Mouse (Mus musculus): Measurements from ENCODE around the gene Actl6b. TPM values are rescaled to one million over a fixed set of nuclear protein-coding genes. Genes with fewer than 3 reads are reported as not detected.
A peak's percentile ranks its signal among the peaks of the same experiment; 100 is the strongest.

The Actl6b gene
- not detected in 2 replicates for polyA plus RNA-seq (2015; fragmentation: Nextera tagmentation; extraction: Ambion mirVana)

DNA sequence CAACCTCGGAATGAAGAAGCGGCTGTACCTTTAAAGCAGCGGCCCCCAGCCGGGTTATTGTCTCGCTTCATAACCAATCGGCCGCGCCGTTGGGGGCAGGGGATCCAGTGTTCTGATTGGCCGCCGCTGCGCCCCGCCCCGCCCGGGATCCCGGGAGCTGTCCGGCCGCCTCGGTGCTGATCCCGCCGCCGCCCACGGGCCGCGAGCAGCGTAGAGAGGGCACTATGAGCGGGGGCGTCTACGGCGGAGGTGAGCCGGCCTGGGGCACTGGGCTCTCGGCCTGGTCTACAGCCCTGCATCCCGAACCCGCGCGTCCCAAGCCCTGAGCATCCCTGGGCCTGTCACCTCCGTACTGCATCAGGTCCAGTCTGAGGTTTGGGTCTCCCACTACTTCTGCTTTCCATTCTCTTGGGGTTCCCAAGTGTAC, at the start of gene Actl6b:
Gene Actl6b (plus strand): TSS at position 107 of the 427 bp plus-strand sequence.
- H3K27me3 ChIP-seq (ENCODE audit: insufficient read depth, low read length): no peaks in the 10 kb centered on the region
- peak; percentile 68 for DNase-seq (ENCODE audit: low spot score)
- H3K27ac ChIP-seq: no peak within 1 kb of the TSS
- H3K9ac ChIP-seq (ENCODE audit: low read depth, low read length): no peak within 1 kb of the TSS
- 0 out of 2 replicates have a peak within 1 kb of the TSS, but pooled peaks have one; percentile 6 for H3K4me3 ChIP-seq (replicated peaks; ENCODE audit: low read depth, low read length)
- no peaks in the 10 kb centered on the region for H3K4me1 ChIP-seq (replicated peaks; ENCODE audit: insufficient read depth, low read length)
- TF ChIP-seq CTCF (IDR thresholded peaks at IDR 0.05; ENCODE audit: low read depth): no peak
- no peaks in the 10 kb centered on the region for H3K9me3 ChIP-seq (replicated peaks; ENCODE audit: low read length)
- no peaks in the 10 kb centered on the region for H3K36me3 ChIP-seq (ENCODE audit: insufficient read depth, low read length)
- WGBS: under 1% methylated on average over 37 of the region's 37 CpGs
- H3K4me2 ChIP-seq (ENCODE audit: low read length): peak within 1 kb of the TSS; percentile 19; the same call in 1 of the 2 replicates
- ATAC-seq (replicated peaks; ENCODE audit: low FRiP score, low read depth): peak; percentile 49; the same call in 1 of the 2 replicates

DNA sequence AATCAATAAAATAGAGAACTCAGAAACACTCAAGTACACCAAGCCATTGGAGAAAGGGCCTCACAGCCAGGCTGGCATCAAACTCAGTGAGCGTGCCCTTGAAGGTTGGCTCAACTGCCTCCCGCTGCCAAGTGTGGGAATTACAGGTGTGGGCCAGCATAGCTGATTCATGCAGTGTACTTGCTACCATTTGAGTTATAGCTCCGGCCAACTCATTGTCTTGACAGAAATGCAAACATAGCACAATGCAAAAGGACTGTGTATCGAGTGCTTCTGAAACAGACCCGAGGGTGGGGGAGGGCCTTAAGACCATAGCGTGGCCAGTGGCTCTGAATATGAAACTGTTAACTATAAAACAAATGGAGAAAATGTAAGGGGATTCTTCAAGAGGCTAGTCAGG, 49.3 kb upstream of the Actl6b start:
- WGBS: 76% methylated on average over 6 of the region's 6 CpGs
- TF ChIP-seq CTCF (IDR thresholded peaks at IDR 0.05; ENCODE audit: low read depth): peak; percentile 36; the same call in 1 of the 2 replicates
- H3K4me2 ChIP-seq (ENCODE audit: low read length): no peak overlapping the region
- no peak overlapping the region for H3K27ac ChIP-seq
- H3K4me1 ChIP-seq (replicated peaks; ENCODE audit: insufficient read depth, low read length): peaks cover 10% of the 10 kb centered on the region; the same call in 1 of the 2 replicates
- no peak for DNase-seq (ENCODE audit: low spot score)
- no peaks in the 10 kb centered on the region for H3K36me3 ChIP-seq (ENCODE audit: insufficient read depth, low read length)
- H3K27me3 ChIP-seq (ENCODE audit: insufficient read depth, low read length): no peaks in the 10 kb centered on the region
- H3K9ac ChIP-seq (ENCODE audit: low read depth, low read length): no peak overlapping the region
- H3K4me3 ChIP-seq (replicated peaks; ENCODE audit: low read depth, low read length): no peak overlapping the region
- ATAC-seq (replicated peaks; ENCODE audit: low FRiP score, low read depth): no peak
- no peaks in the 10 kb centered on the region for H3K9me3 ChIP-seq (replicated peaks; ENCODE audit: low read length)

DNA sequence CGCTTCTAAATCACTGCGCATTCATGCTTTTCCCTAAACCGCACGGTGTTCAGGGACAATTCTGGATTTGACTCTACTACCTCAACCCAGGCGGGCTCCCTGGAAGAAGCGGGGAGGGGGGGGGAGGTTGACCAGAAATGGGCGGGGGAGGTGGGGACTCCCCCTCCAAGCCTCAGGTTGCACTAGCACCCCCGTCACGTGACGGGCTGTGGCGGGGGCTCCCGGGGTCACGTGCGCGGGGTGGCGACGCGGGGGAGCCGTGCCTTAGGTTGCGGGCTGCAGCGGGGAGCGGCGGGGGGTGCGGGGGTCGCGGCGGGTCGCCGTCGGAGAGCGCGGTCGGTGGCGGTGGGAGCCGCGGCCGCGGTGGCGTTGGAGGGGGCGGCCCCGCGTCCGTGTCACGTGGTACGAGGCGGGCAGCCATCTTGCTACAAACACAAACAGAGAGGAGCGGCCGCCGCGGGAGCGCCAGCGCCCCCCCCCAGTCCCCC, 43.3 kb upstream of the Actl6b start:
- no peaks in the 10 kb centered on the region for H3K9me3 ChIP-seq (replicated peaks; ENCODE audit: low read length)
- H3K9ac ChIP-seq (ENCODE audit: low read depth, low read length): peak overlapping the region; percentile 100
- WGBS: 2% methylated on average over 39 of the region's 52 CpGs
- peak overlapping the region; percentile 93 for H3K27ac ChIP-seq
- peak overlapping the region; percentile 94 for H3K4me2 ChIP-seq (ENCODE audit: low read length)
- ATAC-seq (replicated peaks; ENCODE audit: low FRiP score, low read depth) (peak; percentile 74), DNase-seq (ENCODE audit: low spot score) (peak; percentile 86)
- no peak for TF ChIP-seq CTCF (IDR thresholded peaks at IDR 0.05; ENCODE audit: low read depth)
- peak overlapping the region; percentile 98 for H3K4me3 ChIP-seq (replicated peaks; ENCODE audit: low read depth, low read length)
- H3K27me3 ChIP-seq (ENCODE audit: insufficient read depth, low read length): no peaks in the 10 kb centered on the region
- no peaks in the 10 kb centered on the region for H3K36me3 ChIP-seq (ENCODE audit: insufficient read depth, low read length)
- H3K4me1 ChIP-seq (replicated peaks; ENCODE audit: insufficient read depth, low read length): peaks cover 7% of the 10 kb centered on the region; the same call in 1 of the 2 replicates

GRCm38 (mm10) chr5:137510573-137511390, 42.5 kb upstream of the Actl6b start:
- under 1% methylated on average over 40 of the region's 83 CpGs for WGBS
- no peaks in the 10 kb centered on the region for H3K27me3 ChIP-seq (ENCODE audit: insufficient read depth, low read length)
- DNase-seq (ENCODE audit: low spot score): no peak
- H3K4me1 ChIP-seq (replicated peaks; ENCODE audit: insufficient read depth, low read length): peaks cover 7% of the 10 kb centered on the region; the same call in 1 of the 2 replicates
- TF ChIP-seq CTCF (IDR thresholded peaks at IDR 0.05; ENCODE audit: low read depth): no peak
- ATAC-seq (replicated peaks; ENCODE audit: low FRiP score, low read depth): peak; percentile 38
- peak overlapping the region; percentile 98 for H3K4me3 ChIP-seq (replicated peaks; ENCODE audit: low read depth, low read length)
- no peaks in the 10 kb centered on the region for H3K36me3 ChIP-seq (ENCODE audit: insufficient read depth, low read length)
- H3K9me3 ChIP-seq (replicated peaks; ENCODE audit: low read length): no peaks in the 10 kb centered on the region
- peak overlapping the region; percentile 94 for H3K4me2 ChIP-seq (ENCODE audit: low read length)
- H3K9ac ChIP-seq (ENCODE audit: low read depth, low read length): peak overlapping the region; percentile 100
- peak overlapping the region; percentile 93 for H3K27ac ChIP-seq

DNA sequence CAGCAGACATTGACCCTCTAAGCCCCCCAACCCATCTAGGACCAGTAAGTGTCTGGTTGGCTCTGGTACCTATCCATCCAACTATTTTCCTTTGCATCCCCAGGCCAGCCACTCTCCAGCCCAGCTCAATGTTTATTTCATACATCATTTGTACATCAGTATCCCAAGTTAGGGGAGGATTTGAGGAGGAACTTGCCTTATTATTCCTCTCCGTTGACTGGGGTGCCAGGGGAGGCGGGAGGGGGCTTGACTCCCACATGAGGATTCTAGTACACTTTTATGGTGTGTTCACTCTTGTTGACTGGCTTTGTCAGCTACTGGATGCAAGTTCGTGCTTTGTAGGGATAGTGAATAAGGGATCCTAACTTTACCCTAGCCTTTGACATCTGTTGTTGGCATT, 41.6 kb upstream of the Actl6b start:
- Histone ChIP-seq H3K36me3 (ENCODE audit: insufficient read depth, low read length) (no peaks in the 10 kb centered on the region), H3K27me3 (ENCODE audit: insufficient read depth, low read length) (no peaks in the 10 kb centered on the region), H3K4me3 (replicated peaks; ENCODE audit: low read depth, low read length) (peak overlapping the region; percentile 98; the same call in 1 of the 2 replicates), H3K4me2 (ENCODE audit: low read length) (peak overlapping the region; percentile 94), H3K4me1 (replicated peaks; ENCODE audit: insufficient read depth, low read length) (peaks cover 7% of the 10 kb centered on the region; the same call in 1 of the 2 replicates), H3K27ac (no peak overlapping the region), H3K9ac (ENCODE audit: low read depth, low read length) (peak overlapping the region; percentile 100; the same call in 1 of the 2 replicates), H3K9me3 (replicated peaks; ENCODE audit: low read length) (no peaks in the 10 kb centered on the region)
- DNase-seq (ENCODE audit: low spot score): no peak
- no peak for ATAC-seq (replicated peaks; ENCODE audit: low FRiP score, low read depth)
- TF ChIP-seq CTCF (IDR thresholded peaks at IDR 0.05; ENCODE audit: low read depth): no peak
- 52% methylated on average over 3 of the region's 3 CpGs for WGBS
